Mouse (Mus musculus): ENCODE results near the gene Gm4707.
"Not testable (repeated sequence)": the region's sequence is repeated elsewhere in the genome, so short reads cannot be mapped to it uniquely, and the experiment has no call there.

Gene Gm4707

DNA sequence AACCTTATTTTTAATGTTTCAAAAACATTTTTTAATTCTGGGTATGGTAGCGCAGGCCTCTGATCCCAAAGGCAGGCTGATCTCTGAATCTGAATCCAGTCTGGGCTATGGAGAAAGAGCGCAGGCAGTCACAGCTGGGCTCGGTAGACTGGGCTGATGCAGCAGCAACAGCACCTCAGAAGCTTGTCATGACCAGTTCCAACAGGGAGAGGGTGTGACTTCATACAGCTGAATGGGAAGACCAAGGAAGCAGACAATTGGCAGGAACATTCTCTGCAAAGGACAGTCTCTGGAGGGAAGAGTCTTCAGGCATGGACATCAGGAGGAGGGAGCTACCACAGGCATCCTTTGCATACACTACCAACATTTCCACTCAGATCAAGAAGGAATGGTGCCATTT, 15.6 kb downstream of the Gm4707 start:
- no peak for DNase-seq (ENCODE audit: low spot score)

DNA sequence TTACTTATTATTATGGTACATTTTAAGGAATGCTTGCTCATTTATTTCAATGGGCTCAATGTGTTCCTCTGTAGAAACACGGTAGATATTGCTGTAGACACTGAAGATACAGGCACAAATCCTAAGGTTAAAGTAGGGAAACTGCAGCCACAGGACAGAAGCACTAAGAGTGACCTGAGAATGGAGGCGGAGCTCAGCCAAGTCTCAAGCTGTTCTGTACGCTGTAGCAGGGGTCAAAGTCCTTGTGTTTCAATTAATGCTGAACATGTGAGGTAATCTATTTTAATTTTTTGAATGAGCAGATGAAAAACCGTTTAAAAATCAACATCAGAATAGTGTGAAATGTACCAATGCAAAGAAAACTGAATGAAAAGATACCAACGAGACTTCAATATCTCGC, 16.4 kb downstream of the Gm4707 start:
- no peak for DNase-seq (ENCODE audit: low spot score)

DNA sequence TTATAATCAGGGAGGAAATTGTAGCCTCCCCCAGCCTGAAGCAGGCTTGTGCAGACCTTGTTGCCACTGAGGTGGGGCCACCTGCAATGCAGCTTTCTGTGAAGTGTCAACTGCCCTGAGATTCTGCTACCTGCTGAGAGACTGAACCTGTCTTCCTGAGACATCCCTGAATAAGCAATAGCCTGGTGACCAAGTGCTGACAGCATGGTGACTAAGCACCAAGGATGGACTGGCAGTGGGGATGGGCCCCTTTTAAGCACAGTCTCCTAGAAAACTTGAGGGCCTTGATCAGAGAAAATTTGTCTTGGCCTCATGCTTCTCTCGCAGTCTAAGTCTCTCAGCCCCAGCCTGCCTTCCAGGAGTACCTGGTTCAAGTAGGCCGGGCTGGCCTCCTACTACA, 37.2 kb downstream of the Gm4707 start:
- not testable (repeated sequence) for DNase-seq (ENCODE audit: low spot score)

DNA sequence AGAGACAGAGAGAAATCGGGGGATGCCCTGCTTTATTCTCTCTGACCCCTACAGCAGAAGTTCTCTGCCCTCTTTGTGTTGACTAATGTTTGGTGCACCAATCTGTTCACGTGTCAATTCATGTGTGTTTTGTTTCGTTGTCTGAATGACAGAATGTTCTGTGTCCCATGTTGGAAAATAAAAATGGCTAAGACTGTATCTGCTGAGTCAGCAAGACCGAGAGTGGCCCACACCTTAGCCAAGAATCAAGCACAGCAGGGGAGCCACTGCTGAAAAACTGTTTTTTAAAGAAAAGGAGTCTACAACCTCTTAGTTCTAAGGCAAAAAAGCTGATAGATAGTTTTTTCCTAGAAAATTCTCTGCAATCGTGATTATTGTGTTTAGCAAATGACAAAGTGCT, 40.3 kb downstream of the Gm4707 start:
- not testable (repeated sequence) for DNase-seq (ENCODE audit: low spot score)

DNA sequence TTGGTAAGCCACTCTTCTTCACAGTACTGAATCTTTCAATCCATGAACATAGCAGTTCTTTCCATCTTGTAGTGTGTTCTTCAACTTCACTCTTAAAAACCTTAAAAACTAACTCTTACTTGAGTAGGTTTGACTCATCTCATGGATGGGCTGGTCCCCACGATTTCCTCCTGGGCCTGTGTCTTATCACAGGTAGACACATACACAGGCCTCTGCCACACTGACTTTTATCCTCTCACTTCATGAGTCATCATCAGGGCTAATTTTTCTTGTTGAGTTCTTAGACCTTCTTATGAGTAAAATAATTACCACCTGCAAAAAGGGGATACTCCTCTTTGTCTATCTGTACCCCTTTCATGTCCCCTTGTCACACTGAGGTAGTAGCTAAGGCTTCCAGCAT, 42.7 kb downstream of the Gm4707 start:
- no peak for DNase-seq (ENCODE audit: low spot score)
